Mouse (Mus musculus) spleen, postnatal 0 days (tissue): Measurements from ENCODE around the gene Prkaa1. TPM values are rescaled to one million over a fixed set of nuclear protein-coding genes. Genes with fewer than 3 reads are reported as not detected.

ENCODE experiments used
- polyA plus RNA-seq: library from polyadenylated mRNA; unstranded; fragments of >200 nt; fragmentation: Nextera tagmentation; extraction: Ambion mirVana; gene quantifications from 2 replicates; pipeline ENCODE4 v1.2.1, GENCODE M21; 2015

Gene Prkaa1
- 15.3 TPM in 2 replicates for polyA plus RNA-seq

DNA sequence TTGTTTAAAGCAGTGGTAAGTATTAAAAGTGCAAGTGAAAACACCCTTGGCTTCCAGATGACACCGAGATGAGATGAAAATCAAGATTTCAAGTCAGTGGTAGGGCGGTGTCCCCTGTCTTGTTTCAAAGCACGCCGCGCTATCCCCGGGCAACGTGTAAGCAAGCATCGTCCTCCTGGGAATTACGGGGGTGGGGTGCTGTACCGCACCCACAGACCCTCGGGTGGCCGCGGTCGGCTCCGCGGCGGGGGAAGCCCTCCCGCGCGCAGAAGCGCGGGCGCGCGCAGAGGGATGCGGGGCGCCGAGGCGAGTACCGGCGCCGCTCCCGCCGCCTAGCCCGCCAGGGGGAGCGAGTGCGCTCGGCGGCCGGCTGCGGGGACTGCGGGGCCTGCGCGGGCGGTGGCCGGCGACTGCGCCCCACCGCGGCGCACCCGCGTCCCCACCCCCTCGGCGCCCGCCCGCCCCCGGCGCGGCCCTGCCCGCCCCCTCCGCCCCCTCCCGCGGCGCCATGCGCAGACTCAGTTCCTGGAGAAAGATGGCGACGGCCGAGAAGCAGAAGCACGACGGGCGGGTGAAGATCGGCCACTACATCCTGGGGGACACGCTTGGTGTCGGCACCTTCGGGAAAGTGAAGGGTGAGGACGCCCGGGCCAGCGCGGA, at the start of gene Prkaa1:
TSS of gene Prkaa1 (plus strand) at position 501 of the 660 bp plus-strand sequence.

GRCm38 (mm10) chr15:5107686-5108654, 35.7 kb upstream of the Prkaa1 start, which contains the start of gene Card6:
Gene Card6, minus strand, starts transcription at chr15:5108539.

DNA sequence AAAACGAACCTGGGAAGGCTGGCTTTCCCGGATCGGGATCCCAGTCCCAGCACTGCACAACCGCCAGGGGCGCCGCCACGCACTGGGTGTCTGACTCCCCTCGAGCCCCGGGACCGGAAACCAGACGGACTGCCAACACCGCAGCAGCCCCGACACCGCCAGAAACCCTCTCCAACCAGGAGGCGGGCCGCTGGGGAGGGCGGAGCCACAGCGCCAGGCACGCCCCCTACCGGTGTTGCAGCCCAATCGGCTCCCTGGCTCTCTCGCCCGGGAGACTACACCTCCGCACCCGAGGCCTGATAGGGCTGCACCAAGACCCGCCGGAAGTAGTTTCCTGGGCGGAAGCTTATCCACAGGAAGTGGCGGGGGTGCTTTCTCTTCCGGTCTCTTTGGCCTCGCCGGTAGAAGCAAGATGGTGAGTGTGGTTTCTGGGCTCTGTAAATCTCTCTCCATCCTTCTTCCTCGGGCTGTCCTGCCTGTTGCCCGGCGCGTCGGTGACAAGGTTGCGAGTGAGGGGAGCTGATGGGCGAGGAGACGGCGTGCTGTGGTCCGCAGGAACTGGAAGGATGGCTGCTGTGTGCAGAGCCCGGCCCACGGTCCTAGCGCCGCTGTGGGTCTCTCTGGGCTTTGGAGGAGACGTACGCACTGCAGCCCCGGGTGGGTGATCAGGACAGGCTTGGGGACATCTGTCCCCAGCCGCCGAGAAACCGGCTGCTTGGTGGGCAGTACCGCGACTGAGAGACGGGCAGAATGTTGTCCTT, 27.2 kb upstream of the Prkaa1 start, which contains the start of gene Rpl37:
TSS of gene Rpl37 (plus strand) at position 376 of the 761 bp plus-strand sequence.

GRCm38 (mm10) chr15:5185366-5186292, 42.0 kb downstream of the Prkaa1 start, which contains the start of gene Ttc33:
Gene Ttc33, plus strand, starts transcription at chr15:5185525.

Other genes starting within 250 kb of the Prkaa1 start
- not detected in 2 replicates for gene Mroh2b, start 245.1 kb upstream of the Prkaa1 start, polyA plus RNA-seq
- 0.05 TPM in 1 of 2 replicates, not detected in the other for gene C7, start 80.1 kb upstream of the Prkaa1 start, polyA plus RNA-seq
- gene Card6, start 35.3 kb upstream of the Prkaa1 start, polyA plus RNA-seq = 2.0 and 2.8 TPM in 2 replicates
- gene Rpl37, start 27.2 kb upstream of the Prkaa1 start, polyA plus RNA-seq = 664 and 691 TPM in 2 replicates
- 20.4 and 22.2 TPM in 2 replicates for gene Ttc33, start 41.7 kb downstream of the Prkaa1 start, polyA plus RNA-seq
- 7.2 TPM in 2 replicates for gene Ptger4, start 100.3 kb downstream of the Prkaa1 start, polyA plus RNA-seq